Mouse (Mus musculus): ENCODE measurements around the gene Alg13. TPM values are rescaled to one million over a fixed set of nuclear protein-coding genes. Genes with fewer than 3 reads are reported as not detected.

Alg13 gene
- polyA plus RNA-seq (2015; fragmentation: Nextera tagmentation; extraction: Ambion mirVana), result 9.2 and 10.4 TPM in 2 replicates

GRCm38 (mm10) chrX:144317548-144318163 lies at the start of gene Alg13:
TSS of gene Alg13 (plus strand) at chrX:144317804.

Other genes with a start within 250 kb of the Alg13 start
- 0.57 and 0.67 TPM in 2 replicates for gene A730046J19Rik, start 164.1 kb upstream of the Alg13 start, polyA plus RNA-seq (2015; fragmentation: Nextera tagmentation; extraction: Ambion mirVana)
- 0.04 TPM in 1 of 2 replicates, not detected in the other for gene Trpc5os, start 138.8 kb downstream of the Alg13 start, polyA plus RNA-seq (2015; fragmentation: Nextera tagmentation; extraction: Ambion mirVana)